ENCODE assay signal across 24 mouse cellular contexts in the genomic region with DNA sequence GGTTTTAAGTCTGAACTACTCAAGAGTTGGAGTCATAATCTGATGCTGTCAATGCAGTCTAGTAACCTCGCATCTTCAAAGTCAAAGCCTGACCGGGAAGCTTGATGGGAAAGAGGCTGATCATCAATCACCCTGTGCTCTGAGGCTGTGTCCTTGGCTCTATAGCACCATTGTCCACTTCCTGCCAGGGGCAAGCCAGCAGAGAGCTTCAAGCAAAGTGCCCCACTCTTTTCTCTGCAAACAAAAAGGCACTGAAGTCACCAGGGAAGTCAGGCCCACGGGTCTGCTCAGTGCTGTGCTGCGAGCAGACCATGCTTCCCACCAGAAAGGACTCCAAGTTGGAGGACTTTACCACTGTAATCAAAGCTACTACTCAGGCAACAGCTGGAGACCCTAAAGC. TPM values are rescaled to one million over a fixed set of nuclear protein-coding genes. Genes with fewer than 3 reads are reported as not detected.
"Had no signal": no experiment of that assay in that cellular context is flagged by ENCODE, and none has a peak within 500 bp of the region (broad histone marks: within the 10 kb centered on the region; RNA-seq: fewer than 3 reads in every experiment).

No protein-coding gene starts in this region.

- H3K4me2 ChIP-seq: heart, embryonic 12.5 days; hindbrain, embryonic 14.5 days; intestine, embryonic 15.5 days; limb, embryonic 13.5 days; limb, embryonic 15.5 days; liver, embryonic 12.5 days had no signal

- ATAC-seq: hindbrain, embryonic 16.5 days; inflammation-experienced regulatory T-cells, adult 6 months; intestine, embryonic 15.5 days; intestine, postnatal 0 days; liver, embryonic 12.5 days had no signal

- H3K9ac ChIP-seq: heart, embryonic 12.5 days; hindbrain, embryonic 14.5 days; intestine, embryonic 15.5 days; limb, embryonic 13.5 days; limb, embryonic 15.5 days; liver, embryonic 12.5 days; liver, embryonic 14.5 days had no signal

- H3K27me3 ChIP-seq: heart, embryonic 12.5 days; intestine, embryonic 15.5 days; limb, embryonic 13.5 days; limb, embryonic 15.5 days; liver, embryonic 12.5 days had no signal

- H3K9me3 ChIP-seq: heart, embryonic 10.5 days; heart, embryonic 12.5 days; intestine, embryonic 15.5 days; limb, embryonic 13.5 days; limb, embryonic 15.5 days; liver, embryonic 12.5 days had no signal

- H3K4me1 ChIP-seq: intestine, embryonic 15.5 days; limb, embryonic 13.5 days; limb, embryonic 15.5 days; liver, embryonic 12.5 days had no signal

- H3K27ac ChIP-seq: gastrocnemius, adult 2 months; heart, embryonic 10.5 days; hindbrain, embryonic 14.5 days; intestine, embryonic 15.5 days; layer of hippocampus, adult 2 months; limb, embryonic 13.5 days; limb, embryonic 15.5 days; liver, embryonic 12.5 days; liver, embryonic 14.5 days had no signal

- H3K4me3 ChIP-seq: gastrocnemius, adult 2 months; heart, embryonic 10.5 days; heart, embryonic 12.5 days; intestine, embryonic 15.5 days; layer of hippocampus, adult 2 months; limb, embryonic 13.5 days; limb, embryonic 15.5 days; liver, embryonic 12.5 days had no signal

- DNase-seq: gastrocnemius, adult 2 months; gastrocnemius, postnatal 10 days; gastrocnemius, postnatal 25 days; heart, adult 18-20 months; heart, postnatal 10 days; heart, postnatal 4 days; kidney, adult 18-20 months; kidney, adult 8-10 months; kidney, postnatal 10 days; kidney, postnatal 25 days; kidney, postnatal 4 days; left cerebral cortex, postnatal 4 days had no signal

RNA-seq across cellular contexts. Expression of a gene that starts 39.1 kb away (rescaled TPM):
- total RNA-seq: gastrocnemius, adult 2 months; gastrocnemius, postnatal 25 days had no signal
